Mouse (Mus musculus) CD4-positive helper T cell, adult 2 months (primary cell): ENCODE results near the gene Chrm5.

ENCODE experiments used
- DNase-seq: peaks from one replicate; pipeline ENCODE4 v3.0.0-alpha.2; 2012; ENCODE audit warnings: low read depth, missing footprints, low spot score

The Chrm5 gene

DNA sequence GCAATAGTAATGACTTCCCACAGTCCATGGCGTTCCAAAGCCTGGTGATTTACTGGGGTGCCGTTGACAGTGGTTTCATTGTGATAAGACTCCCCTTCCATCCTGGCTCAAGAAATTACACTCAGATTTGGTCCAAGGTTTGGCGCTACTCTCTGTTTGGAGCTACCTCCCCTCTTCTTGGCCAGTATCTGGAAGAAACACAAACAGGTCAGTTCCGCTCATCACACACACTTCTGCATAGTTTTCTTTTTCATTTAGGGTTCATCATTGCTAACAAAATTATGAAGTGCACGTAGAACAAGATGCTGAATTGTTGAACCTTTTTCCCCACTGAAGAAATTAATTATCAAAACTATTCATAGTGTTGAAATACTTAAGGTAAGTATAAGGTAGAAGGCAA, at the start of gene Chrm5:
Gene Chrm5, minus strand, starts transcription at position 101 of the 400 bp plus-strand sequence.
- no peak for DNase-seq

DNA sequence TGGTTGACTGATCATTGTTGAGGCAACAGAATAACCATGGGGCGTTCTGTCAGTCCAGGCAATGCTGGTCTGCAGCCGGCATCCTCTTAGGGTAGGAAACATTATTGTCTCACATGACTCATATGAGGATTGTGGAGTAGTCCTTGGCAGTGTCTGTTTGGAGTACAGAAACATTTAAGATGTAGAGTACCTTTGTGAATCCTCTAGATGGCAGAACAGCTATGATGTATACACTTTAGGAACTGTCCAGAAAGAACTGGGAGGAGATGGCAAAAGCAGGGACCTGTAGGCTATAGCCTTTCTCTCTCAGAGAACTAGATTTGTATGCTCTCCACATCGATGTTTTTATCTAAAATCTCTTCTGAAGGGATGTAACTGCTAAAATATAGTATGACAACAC, 46.4 kb upstream of the Chrm5 start:
- no peak for DNase-seq

DNA sequence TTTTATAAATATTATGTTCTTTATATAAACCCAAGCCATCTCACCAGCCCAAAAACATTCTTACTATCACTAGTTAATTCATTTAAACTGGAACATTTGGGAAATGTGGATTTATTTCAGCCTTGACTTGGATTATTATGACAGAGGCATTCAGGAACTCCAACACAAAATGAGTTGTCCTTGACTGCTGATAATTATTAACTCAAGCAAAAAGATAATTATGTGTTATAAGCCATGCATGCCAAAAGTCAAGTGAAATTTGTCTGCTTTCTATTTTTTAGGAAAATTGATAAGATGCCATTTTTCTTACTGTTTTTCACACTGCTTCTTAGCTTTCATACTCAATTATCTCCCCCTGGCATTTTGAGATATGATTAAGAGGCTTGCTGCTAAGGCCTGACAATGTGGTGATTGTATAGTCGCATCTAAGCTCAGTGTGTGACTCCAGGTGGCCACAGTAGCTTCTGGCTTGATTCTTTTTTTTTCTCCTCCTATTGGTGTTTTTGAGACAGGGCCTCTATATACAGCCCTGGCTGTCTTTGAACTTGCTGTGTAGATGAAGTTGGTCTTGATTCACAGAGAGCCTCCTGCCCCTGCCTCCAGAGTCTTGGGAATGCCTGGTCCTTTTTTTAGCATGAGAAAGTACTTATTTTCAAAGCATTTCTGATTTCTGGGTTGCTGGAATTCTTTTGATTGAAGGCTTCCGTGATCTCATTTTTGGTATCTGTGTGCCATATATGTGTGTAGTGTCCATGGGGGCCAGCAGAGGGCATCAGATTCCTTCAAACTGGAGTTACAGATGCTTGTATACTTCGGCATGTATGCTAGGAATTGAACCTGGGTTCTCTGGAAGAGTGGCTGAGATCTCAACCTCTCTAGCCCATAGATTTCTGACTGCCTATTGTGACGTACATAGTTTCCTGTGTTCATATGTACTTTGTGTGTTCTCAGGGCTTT, 40.2 kb upstream of the Chrm5 start:
- DNase-seq = no peak

DNA sequence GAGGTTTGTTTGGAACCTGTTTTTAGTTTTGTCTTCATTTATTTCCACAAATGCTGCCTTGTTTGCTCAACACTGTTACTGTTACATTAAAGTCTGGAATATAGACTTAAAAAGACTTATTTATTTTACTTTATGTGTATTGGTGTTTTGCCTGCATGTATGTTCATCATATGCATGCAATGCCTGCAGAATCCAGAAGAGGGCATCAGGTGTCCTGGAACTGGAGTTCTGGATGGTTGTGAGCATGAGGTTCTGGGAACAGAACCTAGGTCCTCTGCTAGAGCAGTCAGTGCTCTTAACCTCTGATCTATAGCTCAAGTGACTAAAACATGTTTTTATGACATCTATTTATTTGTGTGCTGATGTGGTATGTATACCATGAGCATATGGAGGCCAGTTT, 38.0 kb upstream of the Chrm5 start:
- DNase-seq = no peak

DNA sequence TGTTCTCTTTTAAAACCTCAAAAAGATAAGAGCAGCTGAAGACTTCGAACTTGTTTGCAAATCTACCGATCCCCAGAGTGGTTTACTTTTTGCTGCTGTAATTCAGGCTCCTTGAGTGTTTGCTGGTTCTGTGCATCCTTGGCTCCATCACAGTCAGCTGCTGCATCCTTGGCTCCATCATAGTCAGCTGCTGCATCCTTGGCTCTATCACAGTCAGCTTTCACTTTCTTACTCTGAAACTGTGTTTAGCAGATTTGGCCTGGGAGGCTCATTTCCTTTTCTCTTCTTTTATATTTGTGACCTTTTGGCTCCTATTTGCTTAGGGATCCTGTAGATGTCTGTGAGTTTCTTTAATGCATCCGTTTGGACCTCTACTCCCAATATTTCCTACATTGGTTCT, 36.6 kb upstream of the Chrm5 start:
- peak; percentile 34 for DNase-seq

DNA sequence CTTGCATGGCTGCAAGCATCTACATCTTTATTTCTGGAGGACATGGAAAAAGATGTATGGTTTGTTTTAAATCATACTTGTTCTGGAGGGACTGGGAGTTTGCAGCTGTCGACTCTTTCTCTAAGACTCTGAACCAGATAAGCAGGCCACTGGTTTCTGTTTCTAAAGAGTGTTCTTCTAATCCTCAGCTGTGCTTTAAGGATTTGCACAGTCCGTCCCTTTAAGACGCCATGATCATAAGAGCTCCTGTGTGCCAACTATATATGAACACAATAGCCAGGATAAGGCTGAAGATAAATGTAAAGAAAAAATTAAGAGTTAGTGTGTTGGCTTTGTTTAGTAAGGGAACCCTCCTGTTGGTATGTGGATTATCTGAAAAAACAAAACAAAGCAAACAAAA, 36.2 kb upstream of the Chrm5 start:
- no peak for DNase-seq

DNA sequence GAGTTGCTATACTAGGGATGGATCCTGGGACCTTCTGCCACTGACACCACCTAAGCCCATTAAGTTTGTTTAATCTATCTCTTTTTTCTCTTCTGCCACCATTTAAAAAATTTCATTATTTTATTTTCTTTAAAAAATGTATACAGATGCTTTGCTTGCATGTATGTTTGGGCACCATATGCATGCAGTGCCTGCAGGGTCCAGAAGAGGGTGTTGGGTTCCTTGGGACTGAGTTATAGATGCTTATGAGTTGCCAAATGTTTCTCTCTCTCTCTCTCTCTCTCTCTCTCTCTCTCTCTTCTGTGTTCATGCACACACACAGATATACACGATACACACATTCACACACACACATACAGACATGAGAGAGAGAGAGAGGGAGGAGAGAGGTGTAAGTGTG, 32.5 kb upstream of the Chrm5 start:
- peak; percentile 29 for DNase-seq

DNA sequence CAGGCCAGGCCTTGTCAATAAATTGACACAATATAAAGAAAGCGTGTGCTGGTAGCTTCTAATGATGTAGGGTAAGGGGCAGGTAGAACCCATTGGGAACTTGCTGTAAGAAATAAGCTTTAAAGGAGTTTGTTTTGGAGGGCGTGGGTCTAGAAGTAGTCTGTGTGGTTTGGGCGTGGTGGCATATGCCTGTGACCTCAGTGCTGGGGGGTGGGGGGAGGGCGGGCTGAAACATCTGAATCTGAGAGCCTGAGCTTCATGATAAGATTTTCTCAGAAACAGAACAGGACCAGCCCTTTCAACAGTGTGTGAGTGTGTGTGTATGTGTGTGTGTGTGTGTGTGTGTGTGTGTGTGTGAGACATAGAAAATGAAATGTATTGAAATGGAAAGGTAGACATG, 29.6 kb upstream of the Chrm5 start:
- DNase-seq = peak; percentile 94

DNA sequence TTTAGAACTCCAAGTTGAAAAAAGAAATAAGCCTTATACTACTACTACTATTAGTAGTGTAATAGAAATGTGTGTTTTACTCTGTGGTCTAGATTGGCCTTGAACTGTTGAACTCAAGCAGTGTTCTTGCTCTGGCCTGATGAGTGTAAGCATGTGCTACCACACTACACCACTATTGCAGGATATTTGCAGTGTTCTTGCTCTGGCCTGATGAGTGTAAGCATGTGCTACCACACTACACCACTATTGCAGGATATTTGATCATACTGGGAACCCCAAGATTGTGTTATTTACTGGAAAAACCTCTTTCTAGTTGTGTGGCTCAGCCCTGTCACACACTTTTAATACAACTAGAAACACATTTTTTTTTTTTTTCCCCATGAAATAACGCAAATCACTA, 26.9 kb upstream of the Chrm5 start:
- no peak for DNase-seq

DNA sequence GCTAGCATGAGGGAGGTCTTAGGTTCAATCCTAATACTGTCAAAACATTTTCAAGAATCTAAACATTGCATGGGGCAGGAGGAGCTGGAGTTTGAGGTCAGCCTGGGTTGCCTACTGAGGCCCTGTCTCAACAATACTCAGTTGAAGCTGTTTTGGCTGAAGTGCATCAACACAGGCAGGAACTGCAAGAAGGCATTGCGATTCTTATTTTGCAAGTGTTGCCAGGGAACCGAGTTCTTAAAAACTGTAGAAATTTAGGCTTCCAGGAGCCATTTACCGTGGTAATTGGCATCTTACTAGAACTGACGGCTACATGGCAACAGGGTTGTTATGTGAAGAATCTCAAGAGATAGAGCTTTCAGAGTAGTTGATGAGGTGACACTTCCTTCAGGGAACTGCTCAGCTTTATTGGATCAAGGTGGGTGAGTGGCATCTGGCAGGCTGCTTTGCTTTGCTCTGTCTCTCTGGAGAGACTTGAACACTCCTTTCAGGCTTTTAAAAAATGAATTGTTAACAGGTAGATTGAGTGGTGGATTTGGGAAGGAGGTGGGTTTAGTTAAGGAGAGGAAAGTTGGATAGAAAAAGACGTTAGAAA, 26.4 kb upstream of the Chrm5 start:
- no peak for DNase-seq

DNA sequence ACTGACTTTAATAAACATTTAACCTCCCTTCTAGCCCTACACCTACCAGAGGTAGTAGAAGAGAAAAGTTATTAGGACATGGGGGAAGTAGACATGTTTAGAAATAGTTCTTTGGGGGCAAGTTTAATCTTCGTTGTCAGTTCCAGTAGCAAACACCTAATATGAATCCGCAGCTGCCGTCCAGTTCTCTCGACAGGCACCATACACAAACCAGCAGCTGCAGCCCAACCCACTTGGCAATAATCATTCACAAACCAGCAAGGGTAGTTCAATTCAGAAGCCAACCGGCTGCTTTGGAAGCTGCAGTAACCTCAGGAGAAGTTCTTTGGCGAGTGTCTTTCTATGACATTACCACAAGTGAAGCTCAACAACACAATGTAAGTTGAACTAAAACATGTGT, 23.4 kb upstream of the Chrm5 start:
- no peak for DNase-seq

DNA sequence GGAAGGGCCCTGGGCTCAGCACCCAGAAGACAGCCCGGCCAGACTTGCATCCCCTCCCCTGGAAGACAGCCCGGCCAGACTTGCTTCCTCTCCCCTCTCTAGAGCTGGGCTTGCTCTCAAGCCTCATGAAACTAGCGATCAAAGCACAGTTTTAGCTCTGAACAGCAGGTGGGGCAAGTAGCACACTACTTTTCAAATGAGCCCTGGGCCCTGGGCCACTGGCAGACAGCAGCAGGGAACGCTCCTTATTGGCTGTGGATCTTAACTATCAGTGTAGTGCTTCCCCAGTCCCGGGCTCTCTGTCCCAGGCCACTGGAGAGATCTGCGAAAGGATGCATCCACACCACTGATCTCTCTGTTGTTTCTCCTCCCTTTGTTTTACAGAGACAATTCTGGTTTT, 20.6 kb upstream of the Chrm5 start:
- peak; percentile 81 for DNase-seq

DNA sequence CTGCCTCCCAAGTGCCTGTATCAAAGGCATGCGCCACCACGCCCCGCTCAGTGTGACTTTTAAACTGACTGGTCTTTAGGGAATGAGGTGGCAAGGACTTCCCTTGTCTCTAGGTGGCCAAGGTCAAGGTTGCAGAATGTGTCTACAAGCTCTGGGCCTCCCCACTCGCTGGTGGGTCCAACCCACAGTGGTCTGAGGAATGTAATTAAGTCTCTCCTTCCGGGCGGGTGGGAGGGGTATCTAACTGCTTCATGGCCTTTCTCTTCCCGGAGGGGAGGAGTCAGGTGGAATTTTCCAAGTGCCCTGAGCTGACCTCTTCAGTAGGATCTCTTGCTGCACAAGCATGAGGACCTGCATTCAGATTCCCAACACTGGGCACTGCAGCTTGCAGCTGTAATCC, 17.3 kb upstream of the Chrm5 start:
- DNase-seq = no peak

DNA sequence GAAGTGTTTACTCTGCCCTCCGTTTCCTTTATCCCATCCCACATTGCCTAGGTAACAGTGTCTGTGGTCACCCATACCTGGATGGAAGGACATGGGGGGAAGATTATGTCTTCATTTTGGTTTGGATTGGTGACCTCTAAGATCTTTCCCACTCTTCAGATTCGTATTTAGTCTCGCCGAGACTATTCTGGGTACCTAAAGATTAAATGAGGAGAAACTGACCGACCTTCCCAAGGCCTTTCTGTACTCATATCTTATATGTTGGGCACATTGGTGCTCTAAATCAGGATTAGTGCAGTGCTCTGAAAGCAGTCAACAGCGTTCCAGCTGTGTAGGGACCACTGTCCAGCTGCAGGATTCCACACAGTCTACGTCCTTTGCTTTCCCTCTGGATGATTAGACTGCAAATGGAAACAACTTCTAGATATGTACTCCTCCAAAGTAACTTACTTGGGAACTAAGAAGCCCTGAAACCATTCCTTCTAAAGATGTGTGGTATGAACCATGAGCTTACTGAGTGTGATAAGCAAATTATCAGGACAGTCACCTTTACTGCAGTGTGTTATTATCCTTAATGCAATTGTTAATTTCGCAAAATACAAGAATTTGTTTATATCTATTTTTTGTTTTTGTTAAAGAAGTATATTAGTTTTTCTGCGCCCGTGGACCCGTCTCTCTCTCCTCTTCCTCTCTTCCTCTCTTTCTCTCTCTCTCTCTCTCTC, 13.1 kb upstream of the Chrm5 start:
- DNase-seq = no peak

DNA sequence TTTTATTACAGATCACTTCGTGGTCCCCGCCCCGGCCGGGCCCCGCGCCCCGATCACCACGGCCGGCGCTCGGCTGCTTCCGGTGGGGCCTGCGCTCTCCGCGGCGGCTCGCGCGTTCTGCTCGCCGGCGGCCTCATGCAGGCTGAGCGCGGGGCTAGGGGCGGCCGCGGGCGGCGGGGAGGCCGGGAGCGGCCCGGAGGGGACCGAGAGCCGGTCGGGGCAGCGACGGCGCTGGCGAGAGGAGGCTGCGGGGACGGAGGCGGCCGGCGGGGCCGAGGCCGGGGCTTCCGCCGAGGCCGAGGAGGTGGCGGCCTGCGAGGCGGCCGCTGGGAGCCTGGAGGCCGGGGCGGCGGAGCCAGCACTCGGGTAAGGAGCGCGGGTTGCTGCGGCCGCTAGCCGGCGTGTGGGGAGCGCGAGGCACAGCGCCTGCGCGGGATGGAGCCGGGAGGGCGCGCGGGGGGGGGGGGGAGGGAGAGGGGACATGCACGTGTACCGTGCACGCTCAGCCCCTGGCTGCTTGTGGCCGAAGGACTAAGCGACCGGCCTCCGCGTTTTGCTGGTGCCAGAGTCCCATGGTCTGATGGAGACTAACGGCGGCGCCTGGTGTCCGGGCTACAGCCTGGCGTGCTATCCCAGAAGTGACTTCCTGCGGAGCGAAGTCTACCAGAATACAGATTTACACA, 12.4 kb upstream of the Chrm5 start, which contains the start of gene Aven:
Gene Aven, plus strand, starts transcription at position 109 of the 683 bp plus-strand sequence.
- peak; percentile 79 for DNase-seq

DNA sequence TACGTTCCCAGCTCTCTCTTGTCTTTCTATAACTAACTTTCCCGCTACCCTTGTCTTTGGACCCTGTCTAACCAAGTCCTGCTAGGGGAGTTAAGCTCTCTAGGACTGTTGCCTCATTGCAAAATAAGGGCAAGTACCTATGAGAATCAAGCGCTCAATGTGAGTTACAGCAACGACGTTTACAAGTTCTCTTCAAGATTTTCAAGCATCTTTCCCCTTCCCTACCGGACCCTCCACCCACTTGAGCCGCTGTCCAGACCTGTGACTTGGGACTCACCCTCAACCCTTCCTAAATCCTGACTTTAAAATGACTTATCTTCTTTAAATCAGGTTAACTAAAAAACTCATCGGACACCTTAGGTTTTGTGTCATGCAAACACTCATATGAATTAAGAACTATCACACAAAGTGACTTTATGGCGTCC, 11.9 kb upstream of the Chrm5 start:
- DNase-seq = peak; percentile 54

DNA sequence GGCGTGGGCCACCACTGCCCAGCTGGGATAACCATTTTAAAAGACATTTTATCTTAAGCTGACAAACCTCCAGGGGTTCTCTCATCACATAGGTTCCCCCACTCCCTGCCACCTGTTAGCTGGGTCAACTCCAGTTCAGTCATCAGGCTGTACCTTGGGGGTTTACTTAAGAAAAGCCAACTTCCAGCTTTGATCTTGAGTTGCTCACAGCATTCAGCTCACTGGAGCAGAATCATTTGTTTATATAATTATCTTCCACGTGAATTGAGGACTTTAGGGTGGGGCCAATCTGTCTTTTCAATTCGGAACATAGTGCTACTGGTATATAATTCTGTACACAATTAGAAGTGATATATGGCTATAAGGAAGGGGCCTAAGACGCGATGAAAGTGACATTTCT, 11.1 kb upstream of the Chrm5 start:
- no peak for DNase-seq

DNA sequence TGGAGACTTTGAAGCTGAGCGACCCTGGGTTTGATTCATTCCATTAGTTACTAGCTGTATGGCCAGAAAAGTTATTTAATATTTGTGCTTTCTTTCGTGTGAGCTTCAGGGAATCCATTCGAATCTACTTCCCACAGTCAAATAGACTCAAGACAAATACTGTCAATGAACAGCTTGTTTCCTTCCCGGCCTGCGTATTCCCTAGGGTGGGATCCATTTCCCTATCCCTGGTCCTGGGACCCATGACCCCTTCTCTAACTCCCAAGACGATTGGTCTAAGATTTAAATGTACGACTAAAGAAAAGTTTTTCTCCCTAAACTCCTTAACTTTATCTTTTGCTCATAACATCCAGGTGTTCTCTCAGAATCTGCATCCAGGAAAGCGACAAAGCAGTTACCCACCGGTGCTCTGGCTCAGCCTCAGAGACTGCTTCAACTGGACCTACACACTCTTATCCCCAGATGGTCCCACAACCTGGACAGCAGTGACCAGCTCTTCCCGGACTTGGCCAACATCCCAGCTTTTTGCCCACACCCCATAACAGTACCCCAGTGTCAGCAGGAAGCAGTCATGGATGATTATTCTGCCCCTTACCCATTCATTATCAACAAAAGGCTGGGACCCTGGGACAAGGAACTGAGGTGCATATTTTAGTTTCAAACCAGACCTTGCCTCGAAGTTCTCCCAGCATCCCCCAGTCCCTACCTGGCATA, 10.1 kb upstream of the Chrm5 start:
- no peak for DNase-seq

DNA sequence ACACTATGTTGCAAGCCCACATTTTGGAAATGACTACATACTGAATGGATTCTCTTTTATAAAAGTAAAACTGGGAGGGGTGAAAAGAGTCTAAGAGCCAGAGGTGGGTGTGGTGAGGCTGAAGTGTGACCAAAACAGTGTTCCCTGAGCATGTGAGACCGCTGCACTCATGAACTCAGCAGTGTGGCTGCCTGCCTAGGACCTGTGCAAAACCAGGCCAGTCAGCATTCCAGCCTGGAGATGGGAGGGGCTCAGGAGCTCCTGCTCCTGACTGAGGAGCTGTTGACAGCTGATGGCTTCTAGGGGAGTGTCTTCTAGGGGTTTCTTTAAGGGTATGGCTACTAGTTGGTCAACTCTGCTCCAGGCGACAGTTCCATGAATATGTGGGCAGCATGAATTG, 4.3 kb upstream of the Chrm5 start:
- no peak for DNase-seq

DNA sequence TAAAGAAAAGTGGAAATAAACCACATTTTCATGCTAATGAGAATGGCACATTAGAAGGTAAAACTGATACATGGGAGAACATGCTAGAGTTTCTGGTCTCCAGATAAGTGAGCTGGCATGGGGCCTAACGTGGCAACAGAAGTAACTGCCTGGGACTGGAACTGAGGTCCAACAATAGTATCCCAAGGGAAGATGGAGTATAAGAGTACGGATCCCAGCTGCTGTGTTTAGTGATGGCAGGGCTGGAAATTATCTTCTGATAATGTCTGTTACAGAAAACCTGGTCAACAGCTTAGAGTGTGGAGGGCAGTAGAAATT, 2.7 kb upstream of the Chrm5 start:
- DNase-seq = no peak
